ENCODE assay signal across 8 mouse cellular contexts in genomic region chr11:102230006-102230741, GRCm38 (mm10). TPM values are rescaled to one million over a fixed set of nuclear protein-coding genes. Genes with fewer than 3 reads are reported as not detected.
DNase-seq lines count a peak whose midpoint lies in the region; ATAC-seq and TF ChIP-seq lines count a peak whose summit lies in the region.

TSS of gene Hdac5 (minus strand) at chr11:102230166.

- POLR2A ChIA-PET in Patski (lab: Charles Lee): interaction anchor here (0.7 to 1.4 kb wide), 3 partner anchors 13 to 22 kb away, joined by 3 to 4 read pairs (median 4); no protein-coding TSS in a partner anchor

- DNase-seq in Patski (ENCODE audit: low read depth, low spot score): no peak
- DNase-seq in cerebellum, postnatal 14 days: peak; percentile 98
- peak; percentile 96 to 98 for DNase-seq in frontal cortex, postnatal 14 days (ENCODE audit: low spot score in 2 of 2)
- peak; percentile 86 to 89 for DNase-seq in layer of hippocampus, postnatal 25 days (ENCODE audit: extremely low spot score in 1 of 2, low spot score in 1 of 2)
- DNase-seq in lung, postnatal 25 days (ENCODE audit: low spot score): peak; percentile 99
- DNase-seq in retina, embryonic 14.5 days (ENCODE audit: low spot score): peak; percentile 99
- DNase-seq in thymus, postnatal 4 days: peak; percentile 97

- no peaks in the 10 kb centered on the region for H3K9me3 ChIP-seq in hindbrain, embryonic 13.5 days

- H3K4me1 ChIP-seq in hindbrain, embryonic 13.5 days (replicated peaks): peaks cover 46% of the 10 kb centered on the region

- peak within 1 kb of the TSS; percentile 82 for H3K4me2 ChIP-seq in hindbrain, embryonic 13.5 days

- H3K9ac ChIP-seq in hindbrain, embryonic 13.5 days: peak within 1 kb of the TSS; percentile 93

- peaks cover 8% of the 10 kb centered on the region for H3K27me3 ChIP-seq in Patski
- no peaks in the 10 kb centered on the region for H3K27me3 ChIP-seq in hindbrain, embryonic 13.5 days

- WGBS in hindbrain, embryonic 13.5 days: 0% methylated on average over 40 of the region's 49 CpGs

- no peak for TF ChIP-seq CTCF in Patski (IDR thresholded peaks at IDR 0.05)

- H3K27ac ChIP-seq in hindbrain, embryonic 13.5 days: peak within 1 kb of the TSS; percentile 96

- CTCF ChIA-PET in Patski (lab: Charles Lee): interaction anchor here (0.8 to 2.0 kb wide), 5 partner anchors 11 to 74 kb away, joined by 3 to 4 read pairs (median 3); partner anchors contain the start of genes BC030867 and Tmem101

- in situ Hi-C loops in Patski (cut with MboI; ENCODE audit: low pct_unique_long_range_greater_than_20kb): no loop called here

- H3K36me3 ChIP-seq in hindbrain, embryonic 13.5 days: no peaks in the 10 kb centered on the region

- H3K4me3 ChIP-seq in hindbrain, embryonic 13.5 days: peak within 1 kb of the TSS; percentile 78

- ATAC-seq in Patski: peak; percentile 77
- ATAC-seq in hindbrain, embryonic 13.5 days (ENCODE audit: low FRiP score): peak; percentile 87

RNA-seq across cellular contexts. Expression of gene Hdac5, which starts in this region (rescaled TPM):
- 63.8 TPM for polyA plus RNA-seq in Patski (2021)
- 82.0 and 85.4 TPM in 2 replicates for polyA plus RNA-seq in hindbrain, embryonic 13.5 days (2015; fragmentation: Nextera tagmentation; extraction: Ambion mirVana)
- total RNA-seq in layer of hippocampus, postnatal 25 days (2021): 100 to 1,000 TPM; 218 to 242 TPM
